In the genomic region with DNA sequence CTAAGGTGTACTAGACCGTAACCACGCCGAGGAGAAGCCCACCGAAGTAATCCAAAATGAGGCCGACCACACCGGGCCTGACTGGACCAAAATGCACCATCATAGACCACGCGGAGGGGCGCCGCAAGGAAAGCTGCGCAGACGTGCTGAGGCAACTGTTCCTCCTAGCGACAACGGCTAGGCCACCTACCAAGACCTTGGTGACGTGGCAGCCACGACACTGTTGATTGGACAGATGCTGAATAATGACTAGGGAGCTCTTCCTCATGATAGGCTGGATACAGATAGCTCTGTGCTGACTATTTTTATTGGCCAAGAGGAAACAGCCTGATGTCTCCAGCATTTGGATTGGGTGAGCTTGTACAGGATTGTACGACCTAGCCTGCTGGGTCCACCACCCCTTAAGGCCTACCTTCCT, we compare ENCODE assay signal across 8 mouse cellular contexts.
DNase-seq lines count a peak whose midpoint lies in the region; ATAC-seq and TF ChIP-seq lines count a peak whose summit lies in the region.

No protein-coding gene starts in this region.

- peak; percentile 96 for ATAC-seq in forebrain, embryonic 11.5 days (replicated peaks; ENCODE audit: low FRiP score)
- peak; percentile 94 for ATAC-seq in heart, embryonic 16.5 days (replicated peaks; ENCODE audit: extremely low read depth, insufficient read depth, low FRiP score)
- peak; percentile 97 for ATAC-seq in liver, embryonic 15.5 days (ENCODE audit: insufficient read depth)
- peak; percentile 93 for ATAC-seq in neural tube, embryonic 12.5 days (ENCODE audit: low FRiP score, low read depth)

- TF ChIP-seq POLR2A in CH12.LX (IDR thresholded peaks at IDR 0.05; ENCODE audit: low read depth, low read length), result peak; percentile 92

- dilution Hi-C loops in CH12.LX (cut with MboI; ENCODE audit: extremely low pct_ligation_motif_present, extremely low pct_unique_long_range_greater_than_20kb, low sequenced_read_pairs), result no loop called here

- no peak overlapping the region; the same call in 1 of the 2 replicates for H3K4me2 ChIP-seq in CH12.LX (ENCODE audit: insufficient read depth, low read depth, poor library complexity, severe bottlenecking)
- peak overlapping the region; percentile 55; the same call in 1 of the 2 replicates for H3K4me2 ChIP-seq in forebrain, embryonic 11.5 days (ENCODE audit: low read depth, low read length, severe bottlenecking)
- peak overlapping the region; percentile 63 for H3K4me2 ChIP-seq in heart, embryonic 16.5 days (ENCODE audit: low read depth, low read length)
- H3K4me2 ChIP-seq in liver, embryonic 15.5 days, result peak overlapping the region; percentile 68
- peak overlapping the region; percentile 61 for H3K4me2 ChIP-seq in neural tube, embryonic 12.5 days (replicated peaks)

- peaks cover 36% of the 10 kb centered on the region for H3K79me2 ChIP-seq in CH12.LX (replicated peaks; ENCODE audit: control insufficient read depth, extremely low read depth, insufficient read depth, poor library complexity, severe bottlenecking)

- H3K4me3 ChIP-seq in CH12.LX (replicated peaks in 1 of 3; ENCODE audit: low read depth in 2 of 3, low read length in 2 of 3, poor library complexity in 1 of 3), result peak overlapping the region; percentile 70 to 86 (median 81)
- peak overlapping the region; percentile 55 for H3K4me3 ChIP-seq in forebrain, embryonic 11.5 days (ENCODE audit: low read depth, low read length)
- H3K4me3 ChIP-seq in heart, embryonic 16.5 days (ENCODE audit: low read length), result peak overlapping the region; percentile 71
- peak overlapping the region; percentile 66 for H3K4me3 ChIP-seq in liver, embryonic 15.5 days (replicated peaks)
- H3K4me3 ChIP-seq in neural tube, embryonic 12.5 days, result peak overlapping the region; percentile 53

- peak overlapping the region; percentile 78 for H3K9ac ChIP-seq in CH12.LX (ENCODE audit: insufficient read depth, low read depth)
- peak overlapping the region; percentile 66; the same call in 1 of the 2 replicates for H3K9ac ChIP-seq in forebrain, embryonic 11.5 days (ENCODE audit: low read length)
- peak overlapping the region; percentile 84 for H3K9ac ChIP-seq in heart, embryonic 16.5 days (ENCODE audit: low read length)
- peak overlapping the region; percentile 63; the same call in 1 of the 2 replicates for H3K9ac ChIP-seq in liver, embryonic 15.5 days
- H3K9ac ChIP-seq in neural tube, embryonic 12.5 days, result peak overlapping the region; percentile 64

- 63% methylated on average over 17 of the region's 17 CpGs for WGBS in forebrain, embryonic 11.5 days
- whole genome bisulfite sequencing in heart, embryonic 16.5 days, result 62% methylated on average over 17 of the region's 17 CpGs
- 35% methylated on average over 17 of the region's 17 CpGs for WGBS in liver, embryonic 15.5 days (ENCODE audit: insufficient replicate concordance)
- 52% methylated on average over 17 of the region's 17 CpGs for WGBS in neural tube, embryonic 12.5 days

- TF ChIP-seq CTCF in CH12.LX (conservative IDR thresholded peaks at IDR 0.05 in 1 of 2, IDR thresholded peaks at IDR 0.05 in 1 of 2; ENCODE audit: low read depth in 2 of 2, low read length in 2 of 2), result no peak

- H3K27me3 ChIP-seq in CH12.LX (replicated peaks), result no peaks in the 10 kb centered on the region
- no peaks in the 10 kb centered on the region for H3K27me3 ChIP-seq in forebrain, embryonic 11.5 days (ENCODE audit: control insufficient read depth, insufficient read depth, low read length)
- H3K27me3 ChIP-seq in heart, embryonic 16.5 days (ENCODE audit: control insufficient read depth, insufficient read depth, low read length), result no peaks in the 10 kb centered on the region
- H3K27me3 ChIP-seq in liver, embryonic 15.5 days, result no peaks in the 10 kb centered on the region
- no peaks in the 10 kb centered on the region for H3K27me3 ChIP-seq in neural tube, embryonic 12.5 days (replicated peaks)

- H3K27ac ChIP-seq in CH12.LX (ENCODE audit: insufficient read depth, low read depth), result peak overlapping the region; percentile 51
- H3K27ac ChIP-seq in forebrain, embryonic 11.5 days (ENCODE audit: low read depth, low read length), result no peak overlapping the region; the same call in 1 of the 2 replicates
- peak overlapping the region; percentile 82 for H3K27ac ChIP-seq in heart, embryonic 16.5 days (ENCODE audit: low read length)
- peak overlapping the region; percentile 74 for H3K27ac ChIP-seq in liver, embryonic 15.5 days (replicated peaks)
- H3K27ac ChIP-seq in neural tube, embryonic 12.5 days, result no peak overlapping the region

- in situ Hi-C loops in CH12.LX (cut with MboI; ENCODE audit: low pct_ligation_motif_present, low pct_unique_long_range_greater_than_20kb, low sequenced_read_pairs), result no loop called here

- no peaks in the 10 kb centered on the region for H3K9me3 ChIP-seq in CH12.LX (replicated peaks; ENCODE audit: low read length)
- no peaks in the 10 kb centered on the region for H3K9me3 ChIP-seq in forebrain, embryonic 11.5 days (ENCODE audit: control insufficient read depth, low read length)
- H3K9me3 ChIP-seq in heart, embryonic 16.5 days (replicated peaks; ENCODE audit: control insufficient read depth, low read length), result peaks cover 8% of the 10 kb centered on the region
- no peaks in the 10 kb centered on the region for H3K9me3 ChIP-seq in liver, embryonic 15.5 days (replicated peaks)
- peaks cover 15% of the 10 kb centered on the region; the same call in 1 of the 2 replicates for H3K9me3 ChIP-seq in neural tube, embryonic 12.5 days

- peaks cover 0 to 14% of the 10 kb centered on the region in 2 experiments; a peak in 2 of 4 replicates for H3K4me1 ChIP-seq in CH12.LX (ENCODE audit: control insufficient read depth in 1 of 2, insufficient read depth in 2 of 2)
- 0 out of 2 replicates have a peak, but pooled peaks cover 3% of the 10 kb centered on the region for H3K4me1 ChIP-seq in forebrain, embryonic 11.5 days (replicated peaks; ENCODE audit: control insufficient read depth, insufficient read depth, low read length)
- H3K4me1 ChIP-seq in heart, embryonic 16.5 days (ENCODE audit: control insufficient read depth, insufficient read depth, low read length), result peaks cover 22% of the 10 kb centered on the region
- peaks cover 9% of the 10 kb centered on the region; the same call in 1 of the 2 replicates for H3K4me1 ChIP-seq in liver, embryonic 15.5 days (replicated peaks)
- H3K4me1 ChIP-seq in neural tube, embryonic 12.5 days, result peaks cover 17% of the 10 kb centered on the region

- TF ChIP-seq EP300 in CH12.LX (IDR thresholded peaks at IDR 0.05; ENCODE audit: low read length), result no peak

- peak; percentile 96 for DNase-seq in CH12.LX (ENCODE audit: extremely low read depth)
- DNase-seq in c-Kit-positive CD71-positive TER-119-negative erythroid progenitor cells, embryonic 14.5 days (ENCODE audit: low read depth), result peak; percentile 86
- DNase-seq in forebrain, embryonic 11.5 days (ENCODE audit: low spot score), result peak; percentile 88
- DNase-seq in kidney, postnatal 36 days, result peak; percentile 88 to 96
- peak; percentile 96 for DNase-seq in telencephalon, adult 2 months (ENCODE audit: low read depth, low spot score)

- TF ChIP-seq RAD21 in CH12.LX (IDR thresholded peaks at IDR 0.05; ENCODE audit: low read depth, low read length), result no peak

- H3K36me3 ChIP-seq in CH12.LX (replicated peaks in 1 of 2; ENCODE audit: control insufficient read depth in 1 of 2, insufficient read depth in 1 of 2, low read length in 1 of 2), result peaks cover 3 to 4% of the 10 kb centered on the region in 2 experiments
- H3K36me3 ChIP-seq in forebrain, embryonic 11.5 days (ENCODE audit: control insufficient read depth, insufficient read depth, low read length), result no peaks in the 10 kb centered on the region
- peaks cover 12% of the 10 kb centered on the region for H3K36me3 ChIP-seq in heart, embryonic 16.5 days (ENCODE audit: control insufficient read depth, insufficient read depth)
- no peaks in the 10 kb centered on the region for H3K36me3 ChIP-seq in liver, embryonic 15.5 days (replicated peaks)
- H3K36me3 ChIP-seq in neural tube, embryonic 12.5 days, result no peaks in the 10 kb centered on the region

TF ChIP-seq in CH12.LX, 34 proteins besides CTCF, POLR2A, EP300 and RAD21 (continues in another document):
- TF ChIP-seq MXI1 (IDR thresholded peaks at IDR 0.05; ENCODE audit: low read depth, low read length) (peak; percentile 71), TCF12 (IDR thresholded peaks at IDR 0.05; ENCODE audit: low read depth, low read length) (peak; percentile 81), BHLHE40 (IDR thresholded peaks at IDR 0.05; ENCODE audit: low read depth, low read length) (no peak), IRF4 (IDR thresholded peaks at IDR 0.05; ENCODE audit: low read depth, low read length) (no peak), JUND (conservative IDR thresholded peaks at IDR 0.05; ENCODE audit: low read depth, low read length) (no peak), MEF2A (IDR thresholded peaks at IDR 0.05; ENCODE audit: borderline replicate concordance, low read depth, low read length) (no peak), MAZ (IDR thresholded peaks at IDR 0.05; ENCODE audit: low read depth, low read length) (no peak), RCOR1 (conservative IDR thresholded peaks at IDR 0.05; ENCODE audit: low read depth, low read length) (no peak), E2F4 (IDR thresholded peaks at IDR 0.05; ENCODE audit: insufficient replicate concordance, low read depth, low read length) (no peak), SIN3A (IDR thresholded peaks at IDR 0.05; ENCODE audit: low read length) (no peak), NELFE (IDR thresholded peaks at IDR 0.05; ENCODE audit: low read depth, low read length) (peak; percentile 82), CHD1 (IDR thresholded peaks at IDR 0.05; ENCODE audit: low read depth, low read length) (no peak), ELF1 (IDR thresholded peaks at IDR 0.05; ENCODE audit: low read depth, low read length) (no peak), PAX5 (IDR thresholded peaks at IDR 0.05; ENCODE audit: low read length) (no peak), USF1 (IDR thresholded peaks at IDR 0.05; ENCODE audit: low read depth, low read length) (no peak), TBP (conservative IDR thresholded peaks at IDR 0.05; ENCODE audit: low read depth, low read length) (peak; percentile 93), USF2 (conservative IDR thresholded peaks at IDR 0.05; ENCODE audit: low read depth, low read length) (no peak), SMC3 (IDR thresholded peaks at IDR 0.05; ENCODE audit: low read depth, low read length) (no peak), MAFK (IDR thresholded peaks at IDR 0.05; ENCODE audit: insufficient replicate concordance, low read length) (no peak), ZKSCAN1 (IDR thresholded peaks at IDR 0.05; ENCODE audit: borderline replicate concordance, low read depth, low read length) (no peak), GABPA (IDR thresholded peaks at IDR 0.05; ENCODE audit: insufficient replicate concordance, low read depth, low read length) (peak; percentile 90), JUN (IDR thresholded peaks at IDR 0.05; ENCODE audit: insufficient read depth, low read depth, low read length) (no peak), HCFC1 (IDR thresholded peaks at IDR 0.05; ENCODE audit: low read depth, low read length) (peak; percentile 61; the same call in 1 of the 2 replicates), ZC3H11A (IDR thresholded peaks at IDR 0.05; ENCODE audit: low read depth, low read length) (no peak)

Comparison
In these comparisons a context has a peak if more than half of its experiments do, and no peak if none do; other contexts are left out.
1. H3K27ac ChIP-seq: peak in CH12.LX (single experiment), heart, embryonic 16.5 days (single experiment) and liver, embryonic 15.5 days (single experiment); none in forebrain, embryonic 11.5 days (single experiment) and neural tube, embryonic 12.5 days (single experiment).
2. Peak in every context shown above with its lines, with median percentiles within 50 percentile points of each other: DNase-seq, H3K4me3 ChIP-seq, H3K9ac ChIP-seq and ATAC-seq.